Mouse (Mus musculus) hindbrain, embryonic 14.5 days (tissue): ENCODE measurements around the gene Crebrf. TPM values are rescaled to one million over a fixed set of nuclear protein-coding genes. Genes with fewer than 3 reads are reported as not detected.

Experiments used
- ATAC-seq: fragments of 200-750 bp; cut with Nextera tagmentation; 2 replicates; pipeline ENCODE4 v1.8.0; 2017; ENCODE audit warnings: moderate number of reproducible peaks, mild to moderate bottlenecking, moderate TSS enrichment, moderate library complexity; ENCODE audit not compliant: low FRiP score
- DNase-seq: peaks from one replicate; pipeline ENCODE4 v3.0.0-alpha.2; 2015; ENCODE audit warnings: low spot score
- H3K27ac ChIP-seq: fragments of 300-500 bp; sonication (generic); 2 replicates; pipeline ENCODE4 v1.5.1; 2014; ENCODE audit warnings: mild to moderate bottlenecking, moderate library complexity
- H3K27me3 ChIP-seq: fragments of 300-500 bp; sonication (generic); 2 replicates; pipeline ENCODE4 v1.6.1; 2014; ENCODE audit warnings: mild to moderate bottlenecking, low read length, mixed read lengths; ENCODE audit not compliant: control insufficient read depth, insufficient read depth
- H3K36me3 ChIP-seq: fragments of 300-500 bp; sonication (generic); replicated peaks from 2 replicates; pipeline ENCODE4 v1.6.1; 2014; ENCODE audit not compliant: control insufficient read depth, insufficient read depth
- H3K4me1 ChIP-seq: fragments of 300-500 bp; sonication (generic); replicated peaks from 2 replicates; pipeline ENCODE4 v1.6.1; 2014; ENCODE audit warnings: antibody characterized with exemption, low read length, mixed read lengths; ENCODE audit not compliant: control insufficient read depth, insufficient read depth
- H3K4me2 ChIP-seq: fragments of 300-500 bp; sonication (generic); replicated peaks from 2 replicates; pipeline ENCODE4 v1.6.1; 2014; ENCODE audit warnings: mild to moderate bottlenecking, moderate library complexity
- H3K4me3 ChIP-seq: fragments of 300-500 bp; sonication (generic); replicated peaks from 2 replicates; pipeline ENCODE4 v1.5.1; 2014; ENCODE audit warnings: mild to moderate bottlenecking, low read length
- H3K9ac ChIP-seq: fragments of 300-500 bp; sonication (generic); 2 replicates; pipeline ENCODE4 v1.6.1; 2014
- H3K9me3 ChIP-seq: fragments of 300-500 bp; sonication (generic); 2 replicates; pipeline ENCODE4 v1.6.1; 2016; ENCODE audit warnings: low read length; ENCODE audit not compliant: control insufficient read depth
- WGBS: fragments of 180-500 bp; shearing (Covaris S2); extraction: QIAGEN DNeasy Blood & Tissue Kit; methylation state at CpG from one replicate; pipeline ENCODE4 v1.1.7; 2014; 5-methylcytosine and 5-hydroxymethylcytosine counted together
- polyA plus RNA-seq: library from polyadenylated mRNA; unstranded; fragments of >200 nt; fragmentation: Nextera tagmentation; extraction: Ambion mirVana; gene quantifications from 2 replicates; pipeline ENCODE4 v1.2.1, GENCODE M21; 2014

Gene Crebrf
- polyA plus RNA-seq, 1 experiment from 2014 or later, result 10.5 TPM

- Histone ChIP-seq H3K4me1 (no peaks in the 10 kb centered on the region), H3K9me3 (no peaks in the 10 kb centered on the region), H3K36me3 (peaks cover 13% of the 10 kb centered on the region), H3K27me3 (no peaks in the 10 kb centered on the region), H3K4me2 (no peak overlapping the region), H3K4me3 (no peak overlapping the region), H3K9ac (no peak overlapping the region), H3K27ac (no peak overlapping the region)
- WGBS, result 92% methylated on average over 2 of the region's 2 CpGs
- DNase-seq (no peak), ATAC-seq (no peak)
Observed at GRCm38 (mm10) chr17:26753476-26753875, 38.0 kb downstream of the Crebrf start.

- ATAC-seq, result no peak
- H3K4me2 ChIP-seq, result no peak overlapping the region
- no peak overlapping the region for H3K27ac ChIP-seq
- H3K9ac ChIP-seq, result no peak overlapping the region
- H3K36me3 ChIP-seq, result peaks cover 31% of the 10 kb centered on the region
- 88% methylated on average over 5 of the region's 5 CpGs for WGBS
- no peaks in the 10 kb centered on the region for H3K4me1 ChIP-seq
- H3K9me3 ChIP-seq, result no peaks in the 10 kb centered on the region
- DNase-seq, result no peak
- H3K27me3 ChIP-seq, result no peaks in the 10 kb centered on the region
- H3K4me3 ChIP-seq, result no peak overlapping the region
Observed at GRCm38 (mm10) chr17:26767100-26767753, 51.8 kb downstream of the Crebrf start.

DNA sequence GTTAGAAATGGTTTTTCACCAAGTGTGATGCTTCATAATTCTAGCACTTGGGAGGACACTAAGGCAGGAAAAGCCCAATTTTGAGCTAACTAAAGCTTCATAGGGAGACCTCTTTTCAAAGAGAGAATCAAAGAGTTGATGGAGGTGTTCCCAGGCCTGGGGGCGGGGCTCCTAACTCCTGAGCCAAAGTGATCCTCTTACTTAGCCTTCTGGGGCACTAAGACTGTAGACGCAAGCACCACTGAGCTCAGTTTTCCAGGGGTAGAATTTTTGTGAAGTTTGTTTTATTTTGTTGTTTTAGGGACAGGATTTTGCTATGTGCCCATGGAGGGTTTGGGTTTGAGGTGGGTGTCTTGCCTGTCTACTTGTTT is 52.3 kb downstream of the Crebrf start:
- WGBS, result 83% methylated on average over 2 of the region's 2 CpGs

GRCm38 (mm10) chr17:26776211-26776610 is 60.8 kb downstream of the Crebrf start:
- no peaks in the 10 kb centered on the region for H3K9me3 ChIP-seq
- no peak overlapping the region for H3K27ac ChIP-seq
- 33% methylated on average over 10 of the region's 10 CpGs for WGBS
- peaks cover 14% of the 10 kb centered on the region; the same call in 1 of the 2 replicates for H3K36me3 ChIP-seq
- H3K27me3 ChIP-seq, result no peaks in the 10 kb centered on the region
- no peak overlapping the region for H3K4me3 ChIP-seq
- H3K4me2 ChIP-seq, result no peak overlapping the region
- no peaks in the 10 kb centered on the region for H3K4me1 ChIP-seq
- no peak for DNase-seq
- no peak overlapping the region for H3K9ac ChIP-seq
- no peak for ATAC-seq

More for the DNA sequence above, 52.3 kb downstream of the Crebrf start:
- Histone ChIP-seq H3K4me1 (no peaks in the 10 kb centered on the region), H3K4me2 (no peak overlapping the region), H3K9me3 (no peaks in the 10 kb centered on the region), H3K9ac (no peak overlapping the region), H3K27me3 (no peaks in the 10 kb centered on the region), H3K36me3 (peaks cover 27% of the 10 kb centered on the region), H3K27ac (no peak overlapping the region), H3K4me3 (no peak overlapping the region)
- DNase-seq (no peak), ATAC-seq (no peak)

- no peak for ATAC-seq
- 91% methylated on average over 4 of the region's 4 CpGs for WGBS
Observed at GRCm38 (mm10) chr17:26778001-26778400, 62.6 kb downstream of the Crebrf start.

DNA sequence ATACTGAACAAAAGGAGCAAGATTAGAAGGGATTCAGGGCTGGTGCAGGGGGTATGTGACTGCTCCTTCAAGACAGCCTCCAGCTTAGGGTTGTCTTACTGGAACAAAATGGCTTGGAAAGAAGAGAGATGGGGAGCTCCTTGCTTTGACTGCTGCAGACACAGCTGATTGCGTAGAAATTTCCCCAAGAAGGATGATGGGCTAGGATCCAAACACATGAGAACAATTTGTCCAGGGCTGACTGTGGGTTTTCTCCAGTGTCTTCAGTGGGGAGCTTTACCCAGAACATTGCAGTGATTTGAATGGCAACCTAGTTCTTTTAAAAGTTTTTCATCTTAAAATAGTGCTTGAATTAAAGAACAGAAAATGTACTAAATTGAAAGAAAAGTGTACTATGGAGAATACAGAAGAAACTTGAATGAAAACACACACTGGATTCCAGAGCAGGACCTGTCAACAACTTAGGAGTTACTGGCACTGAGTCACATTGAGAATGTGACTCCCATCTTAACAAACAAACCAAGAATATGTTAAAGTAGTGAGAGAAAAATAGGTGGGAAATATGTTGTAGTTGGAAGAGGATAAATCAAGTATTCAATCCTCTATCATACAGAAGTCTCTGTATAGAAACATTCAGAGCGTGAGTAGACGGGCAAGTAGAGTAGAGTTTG is 63.1 kb downstream of the Crebrf start:
- no peak for DNase-seq
- H3K9me3 ChIP-seq, result no peaks in the 10 kb centered on the region
- H3K27me3 ChIP-seq, result no peaks in the 10 kb centered on the region
- WGBS, result 98% methylated on average over 3 of the region's 3 CpGs
- ATAC-seq, result no peak
- H3K4me2 ChIP-seq, result no peak overlapping the region
- H3K9ac ChIP-seq, result no peak overlapping the region
- H3K4me1 ChIP-seq, result peaks cover 9% of the 10 kb centered on the region
- no peak overlapping the region for H3K4me3 ChIP-seq
- H3K27ac ChIP-seq, result no peak overlapping the region
- H3K36me3 ChIP-seq, result peaks cover 17% of the 10 kb centered on the region

More at GRCm38 (mm10) chr17:26778001-26778400, 62.6 kb downstream of the Crebrf start:
- H3K4me1 ChIP-seq, result peaks cover 9% of the 10 kb centered on the region
- no peaks in the 10 kb centered on the region for H3K27me3 ChIP-seq
- H3K4me3 ChIP-seq, result no peak overlapping the region
- no peak overlapping the region for H3K27ac ChIP-seq
- peaks cover 11% of the 10 kb centered on the region; the same call in 1 of the 2 replicates for H3K36me3 ChIP-seq
- DNase-seq, result no peak
- H3K9me3 ChIP-seq, result no peaks in the 10 kb centered on the region
- no peak overlapping the region for H3K9ac ChIP-seq
- H3K4me2 ChIP-seq, result no peak overlapping the region

- Histone ChIP-seq H3K4me3 (no peak overlapping the region), H3K4me2 (no peak overlapping the region), H3K36me3 (peaks cover 20% of the 10 kb centered on the region), H3K27me3 (no peaks in the 10 kb centered on the region), H3K4me1 (peaks cover 9% of the 10 kb centered on the region), H3K27ac (no peak overlapping the region), H3K9ac (no peak overlapping the region), H3K9me3 (no peaks in the 10 kb centered on the region)
- no peak for DNase-seq
- no peak for ATAC-seq
- WGBS, result 96% methylated on average over 2 of the region's 2 CpGs
Observed at GRCm38 (mm10) chr17:26779471-26779870, 64.0 kb downstream of the Crebrf start.

GRCm38 (mm10) chr17:26780750-26781571 is 65.5 kb downstream of the Crebrf start, which contains the start of gene Bnip1:
Gene Bnip1 (plus strand): TSS chr17:26781066.
- no peaks in the 10 kb centered on the region for H3K9me3 ChIP-seq
- ATAC-seq (peak; percentile 82), DNase-seq (peak; percentile 86)
- peak within 1 kb of the TSS; percentile 87 for H3K4me3 ChIP-seq
- peak within 1 kb of the TSS; percentile 83 for H3K9ac ChIP-seq
- H3K27ac ChIP-seq, result peak within 1 kb of the TSS; percentile 74
- peaks cover 9% of the 10 kb centered on the region for H3K4me1 ChIP-seq
- peaks cover 30% of the 10 kb centered on the region for H3K36me3 ChIP-seq
- peak within 1 kb of the TSS; percentile 92 for H3K4me2 ChIP-seq
- H3K27me3 ChIP-seq, result no peaks in the 10 kb centered on the region
- under 1% methylated on average over 42 of the region's 42 CpGs for WGBS

DNA sequence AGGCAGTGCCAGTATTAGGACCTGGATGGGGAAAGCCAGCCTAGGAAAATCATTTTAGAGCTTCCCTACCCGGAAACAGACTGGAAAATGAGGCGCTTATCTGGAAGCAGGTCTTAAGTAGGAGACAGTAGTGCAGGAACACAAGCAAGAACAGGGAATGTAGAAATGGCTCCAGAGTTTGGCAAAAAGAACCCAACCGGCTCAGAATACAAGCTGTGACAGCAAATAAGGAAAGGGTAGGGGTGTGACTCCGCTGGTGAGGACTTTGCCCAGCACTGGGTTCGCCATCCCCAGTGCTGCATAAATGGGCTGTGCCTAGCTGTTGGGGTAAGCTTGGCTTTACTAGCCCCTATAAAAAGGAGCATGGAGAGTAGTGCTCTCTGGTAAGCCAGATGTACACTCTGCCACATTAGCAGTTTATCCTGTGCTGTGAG is 66.2 kb downstream of the Crebrf start:
- DNase-seq (no peak), ATAC-seq (no peak)
- Histone ChIP-seq H3K9ac (peak overlapping the region; percentile 83), H3K4me2 (peak overlapping the region; percentile 92), H3K36me3 (peaks cover 36% of the 10 kb centered on the region), H3K9me3 (no peaks in the 10 kb centered on the region), H3K27ac (peak overlapping the region; percentile 74; the same call in 1 of the 2 replicates), H3K4me3 (peak overlapping the region; percentile 87), H3K4me1 (peaks cover 9% of the 10 kb centered on the region), H3K27me3 (no peaks in the 10 kb centered on the region)
- WGBS, result 28% methylated on average over 5 of the region's 5 CpGs
